Mouse (Mus musculus): Measurements from ENCODE around the gene Cdk17.
A peak's percentile ranks its signal among the peaks of the same experiment; 100 is the strongest.

Gene Cdk17

DNA sequence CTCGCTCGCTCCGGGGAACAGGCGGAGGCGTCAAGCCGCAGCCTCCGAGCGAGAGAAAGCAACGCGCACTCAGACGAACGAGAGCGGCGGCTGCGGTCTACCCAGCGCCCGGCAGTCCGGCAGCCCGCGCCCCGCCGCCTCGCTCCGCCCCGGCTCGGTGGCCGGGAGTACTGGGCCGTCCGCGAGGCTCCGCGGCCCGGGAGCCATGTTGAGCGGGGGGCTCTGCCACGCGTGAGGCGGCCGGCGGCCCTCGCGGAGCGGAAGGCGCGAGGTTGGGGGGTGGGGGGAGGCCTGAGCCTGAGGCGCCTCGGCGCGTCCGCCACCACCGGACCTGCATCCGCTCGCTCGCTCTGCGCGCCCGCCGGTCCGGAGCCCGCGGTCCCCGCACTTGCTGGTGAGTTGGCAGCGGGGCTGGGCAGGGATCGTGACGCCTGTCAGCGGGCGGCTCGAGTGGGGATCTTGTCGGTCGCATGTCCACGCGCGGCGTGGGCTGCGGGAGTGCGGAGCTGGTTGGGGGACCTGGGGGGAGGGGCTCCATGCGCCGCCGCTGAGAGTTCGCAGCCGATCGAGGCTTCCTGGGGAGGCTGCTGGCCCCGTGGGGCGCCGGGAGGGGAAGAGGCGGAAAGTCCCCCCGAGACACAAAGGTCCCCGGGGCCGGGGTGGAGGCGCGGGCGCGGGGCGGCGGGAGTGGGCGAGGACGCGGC lies at the start of gene Cdk17:
Gene Cdk17, plus strand, starts transcription at position 69 of the 704 bp plus-strand sequence.
- peak; percentile 77 to 79 for DNase-seq

GRCm38 (mm10) chr10:93111412-93111811 lies 49.3 kb upstream of the Cdk17 start:
- DNase-seq = no peak

GRCm38 (mm10) chr10:93112021-93112420 lies 48.7 kb upstream of the Cdk17 start:
- DNase-seq = no peak

DNA sequence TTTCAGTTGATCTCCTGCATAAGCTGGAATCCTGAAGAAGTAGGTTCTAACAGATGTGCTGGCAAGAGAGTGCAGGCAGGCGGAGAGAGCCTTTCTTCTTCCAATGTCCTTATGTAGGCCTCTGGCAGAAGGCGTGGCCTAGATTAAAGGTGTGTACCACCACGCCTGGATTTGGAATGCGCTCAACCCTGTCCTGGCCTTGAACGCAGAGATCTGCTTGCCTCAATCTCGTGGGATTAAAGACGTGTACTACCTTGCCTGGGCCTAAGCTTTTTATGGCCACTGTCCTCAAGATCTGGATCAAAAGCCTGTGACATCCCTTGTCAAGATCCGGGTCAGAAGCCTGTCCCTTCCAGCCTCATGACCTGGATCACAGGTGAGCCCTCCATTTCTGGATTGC lies 46.7 kb upstream of the Cdk17 start:
- no peak for DNase-seq

- DNase-seq = peak; percentile 26 to 28
Observed at GRCm38 (mm10) chr10:93114782-93115181, 45.9 kb upstream of the Cdk17 start.

- no peak for DNase-seq
Observed at GRCm38 (mm10) chr10:93115743-93116142, 44.9 kb upstream of the Cdk17 start.

- DNase-seq = no peak
Observed at GRCm38 (mm10) chr10:93116636-93117035, 44.0 kb upstream of the Cdk17 start.

GRCm38 (mm10) chr10:93119809-93120208 lies 40.9 kb upstream of the Cdk17 start:
- no peak for DNase-seq

- DNase-seq = no peak
Observed at GRCm38 (mm10) chr10:93121262-93121860, 39.3 kb upstream of the Cdk17 start.

GRCm38 (mm10) chr10:93122399-93123184 lies 38.1 kb upstream of the Cdk17 start:
- no peak for DNase-seq

GRCm38 (mm10) chr10:93123310-93123709 lies 37.4 kb upstream of the Cdk17 start:
- DNase-seq = no peak

DNA sequence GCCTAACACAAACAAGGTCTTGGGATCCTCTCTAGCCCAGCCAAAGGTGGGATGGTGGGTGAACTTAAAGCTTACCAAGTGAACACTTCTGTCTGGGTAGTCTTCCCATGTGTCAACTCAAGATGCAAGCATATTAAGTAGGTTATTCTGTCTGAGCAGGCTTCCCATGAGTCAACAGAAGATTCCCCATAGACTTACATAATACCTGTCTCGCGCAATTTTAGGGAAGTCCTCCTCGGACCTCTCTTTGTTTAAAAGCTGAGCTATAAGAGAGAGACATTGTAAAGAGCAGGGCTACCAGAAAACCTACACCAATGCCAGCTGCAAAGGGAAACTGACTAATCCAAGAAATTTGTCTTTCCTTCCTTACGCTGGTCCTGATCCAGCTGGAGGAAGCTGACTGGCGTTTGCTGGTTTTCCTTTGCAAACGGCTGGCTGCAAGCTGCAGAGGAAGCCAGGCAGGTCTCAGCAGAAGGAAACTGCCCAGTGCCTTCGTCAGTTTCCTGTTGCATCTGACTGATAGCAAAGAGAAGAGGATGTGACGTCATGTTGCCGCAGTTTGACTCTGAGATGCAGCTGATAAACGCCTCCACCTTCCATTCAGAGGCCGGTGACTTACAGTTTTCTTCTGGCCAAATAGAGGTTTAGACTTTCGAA lies 36.6 kb upstream of the Cdk17 start:
- peak; percentile 75 to 80 for DNase-seq

DNA sequence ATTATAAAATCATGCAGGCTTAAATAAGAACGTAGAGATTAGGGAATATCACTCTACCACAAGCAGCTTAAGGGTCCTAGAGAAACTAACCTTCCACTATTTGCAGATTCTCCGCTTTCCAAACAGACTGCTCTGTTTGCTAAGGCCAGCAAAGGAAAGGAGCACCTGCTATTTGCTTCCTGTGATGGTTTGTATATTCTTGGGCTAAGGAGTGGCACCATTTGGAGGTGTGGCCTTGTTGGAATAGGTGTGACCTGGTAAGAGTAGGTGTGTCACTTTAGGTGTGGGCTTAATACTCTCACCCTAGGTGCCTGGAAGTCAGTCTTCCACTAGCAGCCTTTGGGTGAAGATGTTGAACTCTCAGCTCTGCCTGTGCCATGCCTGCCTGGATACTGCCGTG lies 34.6 kb upstream of the Cdk17 start:
- no peak for DNase-seq

DNA sequence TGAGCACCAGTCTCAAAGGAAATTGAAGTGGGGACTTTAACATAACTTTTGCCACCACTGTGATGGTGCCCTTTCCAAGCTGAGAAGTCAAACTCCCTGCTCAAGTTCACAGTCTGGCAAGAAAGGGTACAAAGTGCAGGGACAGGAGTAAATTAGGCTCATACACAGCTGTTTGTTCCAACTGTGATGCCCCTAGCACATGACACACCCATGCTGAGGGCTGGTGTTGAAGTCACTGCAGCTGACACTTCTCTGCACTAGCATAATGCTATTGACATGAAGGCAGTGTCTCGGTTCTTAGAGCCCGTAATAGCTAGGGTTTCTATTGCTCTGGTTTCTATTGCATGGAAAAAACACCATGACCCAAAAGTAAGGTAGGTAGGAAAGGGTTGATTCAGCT lies 32.1 kb upstream of the Cdk17 start:
- DNase-seq = no peak

- DNase-seq = no peak
Observed at GRCm38 (mm10) chr10:93129345-93129744, 31.3 kb upstream of the Cdk17 start.

DNA sequence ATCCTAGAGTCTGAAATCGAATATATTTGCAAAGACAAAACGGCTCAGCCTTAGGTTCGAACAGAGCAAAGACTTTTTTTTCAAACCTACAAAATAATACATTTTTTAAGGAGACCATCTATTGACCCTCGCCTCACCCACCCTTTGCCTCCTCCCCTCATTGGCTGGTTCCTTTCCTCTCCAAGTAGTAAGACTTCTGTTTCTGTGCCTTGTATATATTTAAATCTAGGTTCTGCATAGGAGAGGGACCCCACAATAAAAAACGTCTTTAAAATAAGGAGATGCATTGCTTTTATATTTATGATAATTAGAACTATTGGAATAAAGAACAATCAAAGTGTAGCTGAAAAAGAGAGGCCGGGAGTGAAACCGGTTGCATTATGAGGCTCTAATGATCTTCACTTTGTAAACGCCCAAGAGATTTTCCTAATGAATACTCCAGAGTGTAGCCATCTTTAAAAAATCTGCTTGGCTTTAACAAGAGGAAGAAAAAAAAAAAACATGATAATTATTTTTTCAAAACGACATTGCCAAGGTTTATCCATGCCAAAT lies 30.7 kb upstream of the Cdk17 start:
- DNase-seq = no peak

DNA sequence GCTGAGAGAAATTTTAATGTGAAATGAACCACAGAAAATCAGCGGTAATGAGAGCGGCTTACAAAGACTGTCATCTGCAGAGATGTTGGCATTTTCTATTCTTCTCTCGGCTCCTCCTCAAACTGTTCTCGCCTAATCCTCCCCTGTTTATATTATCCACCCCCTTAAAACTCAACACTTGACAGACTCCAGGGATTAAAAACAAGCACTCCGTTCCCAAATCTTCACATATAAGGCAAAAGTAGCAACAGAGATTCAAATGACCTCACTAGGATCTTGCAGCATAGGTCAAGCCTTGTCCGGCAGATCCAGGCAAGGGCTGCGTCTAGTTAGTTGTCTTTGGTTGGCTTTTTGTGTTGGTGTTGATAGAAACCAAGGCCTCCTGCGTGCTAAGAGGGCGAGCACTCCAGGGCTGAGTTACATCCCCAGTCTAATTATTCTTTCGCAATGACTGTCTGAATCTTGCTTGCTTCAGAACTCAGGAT lies 30.2 kb upstream of the Cdk17 start:
- no peak for DNase-seq

DNA sequence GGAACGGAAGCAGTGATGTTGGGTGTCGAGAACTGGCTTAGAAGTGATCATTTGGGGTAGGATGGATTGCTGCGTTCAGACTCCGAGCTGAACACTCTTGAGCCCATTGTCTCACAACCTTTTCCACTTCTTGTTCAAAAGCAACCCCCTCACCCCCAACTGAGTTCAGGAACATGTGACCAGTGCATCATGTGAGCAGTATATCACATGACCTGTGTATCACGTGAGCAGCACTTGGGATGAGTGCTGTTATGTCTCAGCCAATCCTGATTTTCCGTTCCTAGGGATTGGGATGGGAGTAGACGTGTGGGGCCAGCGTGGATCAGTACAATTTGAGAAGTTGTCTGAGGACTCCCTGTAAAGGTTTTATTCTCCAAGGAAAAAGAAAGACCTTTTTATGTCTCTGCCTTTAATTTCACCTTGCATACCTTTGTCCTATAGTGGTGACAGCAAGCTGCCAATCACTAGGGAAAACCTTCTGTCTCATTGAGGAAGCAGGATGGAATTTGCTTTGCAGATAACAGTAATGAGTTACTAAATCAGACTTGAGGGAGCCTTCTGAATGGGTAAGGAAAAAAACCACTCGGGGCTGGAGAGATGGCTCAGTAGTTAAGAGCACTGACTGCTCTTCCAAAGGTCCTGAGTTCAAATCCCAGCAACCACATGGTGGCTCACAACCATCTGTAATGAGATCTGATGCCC lies 28.7 kb upstream of the Cdk17 start:
- no peak for DNase-seq

DNA sequence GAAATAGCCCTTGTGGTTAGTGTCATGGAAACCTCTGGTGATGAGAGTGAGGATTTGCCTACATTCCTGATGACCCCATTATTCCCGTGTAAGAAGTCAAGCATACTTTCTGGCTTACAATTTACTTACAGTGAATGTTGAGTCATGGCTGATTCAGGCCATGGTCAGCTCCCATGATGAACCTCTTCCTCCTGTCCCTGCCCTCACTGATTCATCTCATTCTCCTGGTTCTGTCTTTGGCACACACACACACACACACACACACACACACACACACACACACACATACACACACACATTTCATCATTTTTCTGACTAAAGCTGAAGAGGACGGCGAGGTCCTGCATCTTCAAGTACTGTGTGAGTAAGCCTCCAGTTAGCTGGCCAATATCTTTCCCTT lies 21.9 kb upstream of the Cdk17 start:
- DNase-seq = no peak

DNA sequence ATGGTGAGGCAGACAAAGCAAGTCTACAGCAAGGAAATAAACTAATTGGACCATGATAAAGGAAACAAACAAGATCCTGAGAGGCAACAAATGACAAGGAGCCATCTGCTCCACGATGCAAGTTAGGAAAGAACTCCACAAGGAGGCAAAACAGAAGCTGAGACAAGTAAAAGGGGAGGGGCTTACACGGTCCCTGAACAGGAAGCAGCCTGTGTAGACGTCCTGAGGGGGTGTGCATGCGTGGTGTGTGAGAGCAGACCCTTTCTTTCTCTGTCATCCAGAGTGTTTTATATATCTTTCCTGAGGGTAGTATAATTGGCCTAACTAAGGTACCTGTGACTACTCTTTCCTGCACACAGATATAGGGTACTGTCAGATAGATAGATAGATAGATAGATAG lies 19.9 kb upstream of the Cdk17 start:
- DNase-seq = no peak

- DNase-seq = no peak
Observed at GRCm38 (mm10) chr10:93142600-93143284, 17.9 kb upstream of the Cdk17 start.
